Mouse (Mus musculus) common myeloid progenitor, adult 5-6 weeks (primary cell): ENCODE measurements around the gene Xpot. TPM values are rescaled to one million over a fixed set of nuclear protein-coding genes. Genes with fewer than 3 reads are reported as not detected.
A peak's percentile ranks its signal among the peaks of the same experiment; 100 is the strongest.

ENCODE experiments used
- ATAC-seq: replicated peaks from 2 replicates; pipeline ENCODE4 v1.8.0; 2016; ENCODE audit warnings: low read depth, mild to moderate bottlenecking, moderate TSS enrichment, inconsistent platforms; ENCODE audit not compliant: poor library complexity, severe bottlenecking
- total RNA-seq: library from RNA; stranded (forward); fragments of 200-1000, 187-1606 nt; gene quantifications from 2 replicates; pipeline ENCODE4 v1.2.3, GENCODE M21; 2017

Xpot gene
- total RNA-seq, 1 experiment from 2014 or later, result 88.8 TPM

GRCm38 (mm10) chr10:121625006-121625405 lies 1.1 kb downstream of the Xpot start:
- ATAC-seq, result no peak

- ATAC-seq, result no peak
Measured at GRCm38 (mm10) chr10:121623670-121624069, 2.5 kb downstream of the Xpot start.

- ATAC-seq, result no peak
Measured at GRCm38 (mm10) chr10:121622431-121622830, 3.7 kb downstream of the Xpot start.

DNA sequence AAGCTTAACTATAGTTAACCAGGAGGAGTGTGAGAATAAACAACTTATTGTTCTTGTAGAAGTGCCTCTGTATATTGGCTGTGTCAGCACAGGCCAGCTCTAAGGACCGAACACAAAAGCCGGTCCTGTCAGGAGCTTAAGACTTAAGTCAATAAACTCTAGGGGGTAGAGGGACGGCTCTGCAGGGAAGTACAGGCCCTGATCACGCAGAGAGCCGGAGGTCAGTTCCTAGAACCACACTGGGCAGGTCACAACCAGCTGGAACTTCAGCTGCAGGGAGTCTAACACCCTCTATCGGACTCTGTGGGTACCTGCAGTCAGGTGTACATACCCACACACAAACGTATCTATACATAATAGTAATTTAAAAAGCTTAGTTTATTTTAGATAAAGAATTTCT lies 10.2 kb downstream of the Xpot start:
- no peak for ATAC-seq

DNA sequence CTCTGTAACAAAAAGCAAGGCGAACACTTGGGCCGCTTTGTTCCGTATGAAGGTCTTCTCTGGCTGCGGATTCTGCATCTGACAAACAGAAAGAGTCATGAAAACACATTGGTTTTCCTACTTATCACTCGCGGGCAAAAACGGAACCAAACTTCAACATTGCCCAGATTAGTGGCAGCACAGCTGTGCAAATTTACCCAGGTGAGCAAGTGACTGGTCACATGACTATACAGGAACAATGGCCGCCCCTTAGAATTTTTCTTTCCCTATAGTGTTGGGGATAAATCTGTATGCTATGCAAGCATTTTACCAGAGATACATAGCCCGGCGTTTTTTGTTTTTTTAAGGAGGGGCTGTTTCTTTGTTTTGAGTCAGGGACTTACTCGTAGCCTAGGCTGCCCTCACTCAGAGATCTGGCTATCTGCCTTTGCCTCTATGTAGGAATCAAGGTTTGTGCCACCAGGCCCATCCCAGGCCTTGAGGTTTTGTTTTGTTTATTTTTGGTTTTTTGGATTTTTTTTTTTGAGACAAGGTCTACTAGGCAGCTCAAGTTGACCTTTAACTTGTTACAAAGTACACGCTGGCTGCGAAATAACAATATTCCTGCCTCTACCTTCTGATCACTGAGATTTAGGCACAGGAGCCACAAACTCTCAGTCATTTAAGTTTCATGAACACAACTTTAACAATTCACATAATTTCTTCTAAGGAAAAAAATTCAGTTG lies 10.8 kb downstream of the Xpot start:
- ATAC-seq, result no peak

- peak; percentile 60 for ATAC-seq
Measured at GRCm38 (mm10) chr10:121613570-121613969, 12.6 kb downstream of the Xpot start.

DNA sequence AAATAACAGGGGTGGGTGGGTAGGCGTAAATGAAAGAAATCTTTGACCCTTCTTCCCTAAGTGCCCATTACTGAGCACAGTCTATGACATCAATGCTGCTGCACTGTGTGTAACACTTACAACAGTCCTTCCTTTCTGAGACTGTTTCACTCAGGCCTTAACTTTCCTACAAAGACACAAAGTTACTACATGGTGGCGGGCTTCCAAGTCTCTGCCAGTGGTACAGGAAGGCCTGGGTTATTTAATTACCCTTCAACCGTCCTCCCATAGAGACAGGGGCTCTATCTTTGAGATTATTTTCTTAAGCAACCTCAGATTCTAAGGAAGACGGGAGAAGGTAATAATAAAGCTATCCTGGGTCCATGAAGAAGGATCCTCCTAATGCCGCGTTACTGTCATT lies 13.7 kb downstream of the Xpot start:
- no peak for ATAC-seq

DNA sequence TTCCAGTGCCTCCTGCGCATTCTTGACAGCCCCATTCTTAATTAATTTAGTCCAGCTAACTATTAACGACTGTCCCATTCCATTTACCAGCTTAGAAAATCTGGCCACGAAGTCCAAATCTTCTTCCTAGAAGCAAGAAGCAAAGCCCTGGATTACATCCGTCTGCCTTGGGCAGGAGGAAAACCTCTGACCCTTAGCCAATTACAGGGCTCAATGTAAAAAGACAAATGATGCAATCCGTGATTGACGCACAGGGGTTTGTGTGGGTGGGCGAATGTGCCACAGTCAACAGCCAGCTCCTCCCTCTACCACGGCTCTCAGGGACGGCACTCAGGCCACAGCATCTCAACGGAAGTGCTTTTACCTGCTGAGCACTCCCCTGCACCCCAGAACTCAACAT lies 14.5 kb downstream of the Xpot start:
- ATAC-seq, result no peak

DNA sequence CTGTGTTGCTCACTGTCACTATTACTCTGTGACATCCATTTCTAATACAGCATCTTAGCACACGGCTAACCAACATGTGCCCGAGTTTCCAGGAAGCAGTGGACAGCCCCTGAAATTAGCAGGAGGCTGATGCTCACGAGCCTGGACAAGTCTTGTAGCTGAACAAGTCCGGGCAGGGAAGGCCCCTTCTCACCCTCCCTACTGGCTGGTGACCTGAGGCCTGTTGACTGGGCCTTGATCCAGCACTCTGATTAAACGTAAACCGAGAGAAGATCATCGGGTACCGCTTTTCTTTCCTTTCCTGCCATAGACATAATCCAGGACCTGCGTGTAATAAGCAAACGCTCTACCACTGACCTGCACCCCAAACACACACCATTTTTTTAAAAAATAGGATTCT lies 18.0 kb downstream of the Xpot start:
- no peak for ATAC-seq

DNA sequence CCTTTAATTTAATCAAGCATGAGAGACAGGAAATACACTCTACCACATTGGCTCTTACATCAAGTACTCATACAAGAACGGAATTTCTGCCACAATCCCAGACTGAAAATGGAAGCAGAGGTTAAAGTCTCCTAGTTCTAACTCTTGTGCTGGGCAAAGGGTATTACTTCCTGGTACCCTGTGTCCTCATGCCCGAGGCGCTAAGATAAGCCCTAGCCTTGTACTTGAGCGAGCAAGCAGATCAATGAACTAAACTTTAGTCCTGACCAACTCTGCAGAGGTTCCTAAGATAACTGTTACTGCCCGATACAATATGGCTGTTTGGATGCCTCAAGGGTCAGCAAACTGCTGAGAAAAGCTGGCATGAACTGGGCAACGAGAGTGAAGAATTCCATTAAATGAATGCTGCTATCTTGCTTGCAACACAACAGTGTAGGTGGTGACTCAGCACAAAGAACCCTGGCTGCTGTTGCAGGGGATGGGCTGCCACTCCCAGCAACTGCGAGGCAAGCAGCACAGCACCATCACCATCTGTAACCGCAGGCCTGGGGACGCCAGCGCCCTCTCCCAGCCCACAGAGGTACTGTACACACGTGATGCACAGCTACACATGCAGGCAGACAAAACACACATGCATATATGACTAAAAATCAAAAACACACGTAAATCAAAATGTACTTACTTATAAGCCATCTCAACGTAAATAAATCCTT lies 21.3 kb downstream of the Xpot start:
- no peak for ATAC-seq

- no peak for ATAC-seq
Measured at GRCm38 (mm10) chr10:121603556-121603955, 22.6 kb downstream of the Xpot start.

DNA sequence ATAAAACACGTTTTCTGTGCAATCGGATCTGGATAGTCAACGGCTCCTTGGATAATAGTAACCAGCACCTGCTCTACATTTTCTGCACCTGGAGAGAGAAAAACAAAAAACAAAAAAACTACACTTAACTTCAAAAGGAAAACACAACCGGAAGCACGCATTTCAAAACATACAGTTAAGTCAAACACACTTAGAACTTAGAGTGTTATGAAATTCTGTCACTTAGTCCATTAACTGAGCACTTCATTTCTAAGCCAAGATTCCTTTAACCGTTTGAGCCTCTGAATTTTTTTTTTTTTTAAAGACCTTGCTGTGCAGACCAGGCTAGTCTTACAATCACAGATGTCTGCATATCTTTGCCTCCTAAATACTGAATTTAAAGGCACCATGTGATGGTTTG lies 24.9 kb downstream of the Xpot start:
- no peak for ATAC-seq

GRCm38 (mm10) chr10:121596580-121596979 lies 29.6 kb downstream of the Xpot start:
- peak; percentile 98 for ATAC-seq

- ATAC-seq, result peak; percentile 73
Measured at GRCm38 (mm10) chr10:121591106-121591505, 35.0 kb downstream of the Xpot start.

DNA sequence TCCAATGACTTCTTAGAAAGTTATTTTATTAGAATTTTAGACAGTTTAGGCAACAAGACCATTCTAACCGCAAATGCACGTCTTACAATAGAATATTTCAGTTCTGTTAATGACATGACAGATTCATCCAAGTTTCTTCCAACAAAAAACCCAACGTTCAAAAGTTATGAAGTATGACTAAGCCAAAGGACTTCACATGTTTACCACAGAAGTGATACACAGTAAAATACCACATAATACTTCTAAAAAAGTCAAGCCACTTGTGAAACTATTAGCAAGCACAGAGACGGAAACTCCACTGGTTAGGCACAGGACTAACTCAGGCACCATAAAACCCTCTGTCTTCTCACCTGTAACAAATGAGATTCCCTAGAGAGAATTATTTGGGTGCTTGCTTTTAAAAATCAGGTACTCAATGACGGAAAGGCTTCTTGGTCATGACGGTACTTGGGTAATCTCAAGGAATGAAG lies 38.7 kb downstream of the Xpot start:
- ATAC-seq, result no peak

DNA sequence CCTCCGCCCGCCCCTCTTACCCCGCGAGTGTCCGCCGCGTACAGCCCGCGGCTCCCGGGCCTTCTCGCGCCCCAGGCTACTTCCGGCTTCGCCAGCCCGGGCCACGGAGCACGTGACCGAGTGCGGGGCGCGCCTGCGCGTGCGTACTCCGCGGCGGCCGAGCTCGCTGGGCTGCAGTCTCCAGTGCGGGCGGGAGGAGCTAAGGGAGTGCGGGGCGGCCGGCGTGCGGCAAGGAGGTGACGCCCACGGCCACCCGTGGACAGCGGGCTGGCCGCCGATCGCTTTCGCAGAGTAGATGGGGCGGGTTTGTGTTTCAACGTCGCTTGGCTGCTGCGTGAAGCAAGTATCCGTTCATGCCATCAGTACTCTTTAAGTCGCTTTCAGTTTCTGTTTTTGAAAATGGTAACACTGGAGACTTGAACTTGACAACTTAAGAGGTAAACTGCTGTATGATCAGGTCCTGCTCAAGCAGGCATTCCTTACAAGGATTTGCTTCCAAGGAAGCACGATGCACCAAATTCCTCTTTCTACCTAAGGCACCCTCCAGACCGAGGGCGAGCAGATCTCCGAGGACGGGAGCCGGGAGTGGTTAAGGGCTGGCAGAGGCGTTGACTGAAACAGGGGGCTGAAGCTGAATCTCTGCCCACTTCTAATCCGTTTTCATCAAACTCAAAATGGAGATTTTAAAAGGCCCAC lies 39.3 kb downstream of the Xpot start, which contains the start of gene Tbk1:
TSS of gene Tbk1 (minus strand) at position 113 of the 696 bp plus-strand sequence.
- ATAC-seq, result peak; percentile 45

GRCm38 (mm10) chr10:121585791-121586642 lies 40.1 kb downstream of the Xpot start:
- ATAC-seq, result no peak

- ATAC-seq, result no peak
Measured at GRCm38 (mm10) chr10:121585056-121585790, 40.9 kb downstream of the Xpot start.

- ATAC-seq, result no peak
Measured at GRCm38 (mm10) chr10:121584033-121584432, 42.1 kb downstream of the Xpot start.
